Mouse (Mus musculus) MEL-GATA-1-ER (cell line): ENCODE results near the gene Sorbs1.
"Not testable (repeated sequence)": the region's sequence is repeated elsewhere in the genome, so short reads cannot be mapped to it uniquely, and the experiment has no call there.

Source experiments
- DNase-seq: peaks from one replicate; pipeline ENCODE4 v3.0.0-alpha.2; 2012; ENCODE audit warnings: low read depth; ENCODE audit errors: extremely low read depth

Sorbs1 gene

DNA sequence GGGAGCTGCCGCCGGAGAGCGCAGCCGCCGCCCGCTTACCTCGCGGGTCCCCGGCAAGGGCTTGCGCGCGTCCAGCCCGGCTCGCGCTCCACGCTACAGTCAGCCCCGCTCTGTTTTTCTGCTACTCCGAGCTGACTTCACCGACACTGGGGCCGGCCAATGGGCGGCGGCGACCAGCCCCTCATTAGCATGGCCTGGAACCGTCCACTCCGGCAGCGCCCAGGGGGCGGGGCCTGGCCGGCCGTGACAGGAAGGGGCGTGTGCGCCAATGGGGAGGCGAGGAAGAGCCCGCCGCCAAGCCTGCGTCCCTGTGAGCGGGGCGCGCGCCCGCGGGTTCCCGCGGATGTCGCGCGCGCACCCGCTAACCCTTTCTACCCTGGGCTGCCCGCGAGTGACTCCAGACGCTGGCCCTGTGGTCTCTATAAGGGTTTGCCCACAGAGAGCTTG is at the start of gene Sorbs1:
Gene Sorbs1 (minus strand): TSS at position 148 of the 447 bp plus-strand sequence.
- DNase-seq = peak; percentile 86

DNA sequence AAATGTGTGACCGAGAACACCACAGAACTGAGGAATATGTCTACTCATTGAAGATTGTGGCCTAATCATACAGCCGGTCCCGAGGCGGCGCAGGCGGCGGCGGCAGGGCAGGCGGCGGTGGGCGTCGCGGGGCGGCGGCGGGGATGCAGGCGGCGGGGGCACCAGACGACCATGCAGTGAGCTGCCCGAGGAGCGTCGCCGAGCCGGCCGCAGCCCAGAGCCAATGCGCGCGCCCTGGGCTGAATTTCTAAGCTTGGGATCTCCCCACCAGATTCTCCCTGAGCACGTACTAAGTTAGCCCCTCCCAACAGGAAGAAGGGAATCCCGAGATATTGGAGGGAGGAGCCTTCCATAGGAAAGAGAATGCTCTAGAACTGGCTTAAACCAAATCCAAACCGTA is 47.9 kb upstream of the Sorbs1 start:
- DNase-seq = not testable (repeated sequence)

DNA sequence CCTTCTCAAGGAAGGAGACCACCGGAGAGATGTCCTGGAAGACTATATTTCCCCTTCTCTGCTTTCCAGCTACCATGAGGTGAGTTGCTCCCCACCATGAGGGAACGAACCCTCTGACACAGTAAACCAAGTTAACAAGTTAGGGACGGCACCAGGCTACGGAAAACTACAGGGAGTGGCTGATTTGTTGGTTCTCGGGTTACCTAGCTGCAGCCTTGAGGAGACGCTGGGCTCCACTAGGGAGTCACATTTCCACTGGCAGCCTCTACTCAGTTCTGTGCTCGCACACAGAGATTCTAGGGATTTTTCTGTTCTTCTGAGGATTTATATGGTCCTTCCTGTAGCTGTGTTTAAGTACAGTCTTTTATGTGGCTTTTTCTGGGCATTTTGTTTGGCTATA is 42.5 kb upstream of the Sorbs1 start:
- no peak for DNase-seq

DNA sequence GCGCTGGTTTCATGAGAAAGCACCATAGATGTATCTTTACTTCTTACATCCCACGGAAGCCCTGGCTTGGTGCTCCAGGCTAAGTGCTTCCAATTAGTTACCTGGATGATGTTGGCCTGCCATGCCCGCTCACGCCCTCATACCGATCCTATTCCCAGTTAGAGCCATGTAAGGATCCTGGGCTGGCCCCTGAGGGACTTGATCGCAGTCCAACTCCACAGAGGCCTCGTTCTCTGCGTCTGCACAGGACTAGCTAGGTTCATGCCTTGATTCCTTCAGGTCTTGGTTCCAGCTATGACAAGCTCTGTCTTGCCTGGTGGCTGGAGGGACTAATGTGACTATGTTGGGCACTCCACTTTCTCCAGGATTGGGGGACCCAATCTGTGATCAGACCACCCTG is 41.6 kb upstream of the Sorbs1 start:
- DNase-seq = no peak

DNA sequence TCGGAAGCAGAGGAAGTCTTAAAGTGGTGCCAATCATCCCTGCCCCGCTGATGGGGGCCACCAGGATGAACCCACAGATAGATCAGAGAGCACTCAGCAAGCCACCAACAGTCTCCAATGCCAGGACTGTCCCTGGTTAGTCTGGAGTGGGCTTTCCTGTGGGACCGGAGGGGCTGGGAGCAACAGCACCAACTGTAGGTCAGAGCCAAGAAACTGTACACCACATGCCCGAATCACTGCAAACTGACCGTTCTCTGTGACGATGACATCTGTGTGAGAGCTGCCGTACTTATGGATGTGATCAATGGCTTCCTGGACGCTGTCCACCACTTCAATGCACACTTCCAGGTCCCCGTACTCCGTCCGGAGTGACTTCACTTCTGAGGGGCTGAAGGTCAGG is 40.8 kb upstream of the Sorbs1 start:
- no peak for DNase-seq

DNA sequence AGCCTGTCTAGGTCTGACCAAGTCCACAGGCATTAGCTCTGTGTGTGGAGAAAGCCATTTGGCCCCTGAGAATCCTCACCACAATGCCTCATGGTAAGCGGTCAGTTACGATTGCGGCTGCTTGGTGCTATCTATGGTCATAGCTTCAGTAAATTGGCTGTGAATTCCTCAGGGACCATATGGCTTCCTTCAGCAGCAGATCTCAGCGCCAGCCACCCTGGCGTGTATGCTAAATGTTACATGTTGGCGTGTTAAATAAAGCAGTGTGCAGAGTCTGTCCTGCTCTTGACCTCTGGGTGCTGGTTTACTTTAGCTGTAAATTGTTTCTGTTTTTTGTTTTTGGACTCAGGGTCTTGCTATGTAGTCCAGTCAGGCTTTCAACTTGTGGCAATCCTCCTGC is 40.3 kb upstream of the Sorbs1 start:
- no peak for DNase-seq

DNA sequence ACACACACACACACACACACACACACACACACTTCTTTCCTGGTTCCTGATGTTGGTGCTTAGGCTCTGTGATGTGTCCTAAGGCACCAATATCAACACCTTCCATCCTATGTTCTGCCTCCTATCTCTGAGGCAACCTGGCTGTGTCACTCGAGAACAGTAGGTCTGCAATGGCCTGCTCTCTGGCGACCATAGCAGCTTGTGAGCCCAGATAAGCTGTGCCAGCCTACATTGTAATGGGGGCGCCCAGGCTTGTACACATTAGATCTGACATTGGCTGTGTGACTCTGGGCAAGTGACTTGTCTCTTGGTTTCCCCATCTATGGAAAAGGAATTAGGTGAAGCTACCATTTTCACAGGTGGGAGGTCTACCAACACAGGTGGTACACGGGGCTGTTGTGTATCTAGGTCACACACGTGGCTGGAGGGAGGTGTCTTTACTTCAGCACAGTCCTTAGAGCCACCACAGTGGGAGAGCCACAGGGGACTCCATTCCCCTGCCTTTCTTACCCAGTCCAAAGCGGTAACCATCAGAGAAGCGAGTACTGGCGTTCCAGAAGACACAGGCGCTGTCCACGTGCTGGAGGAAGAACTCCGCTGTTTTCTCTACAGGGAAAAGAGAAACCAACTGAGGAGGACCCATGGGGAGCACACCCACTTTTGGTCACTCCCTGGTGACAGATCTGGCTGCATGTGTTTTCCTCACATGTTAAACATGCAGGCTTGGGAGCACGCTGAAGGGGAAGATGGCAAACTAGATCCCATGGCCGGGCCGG is 39.6 kb upstream of the Sorbs1 start:
- no peak for DNase-seq

DNA sequence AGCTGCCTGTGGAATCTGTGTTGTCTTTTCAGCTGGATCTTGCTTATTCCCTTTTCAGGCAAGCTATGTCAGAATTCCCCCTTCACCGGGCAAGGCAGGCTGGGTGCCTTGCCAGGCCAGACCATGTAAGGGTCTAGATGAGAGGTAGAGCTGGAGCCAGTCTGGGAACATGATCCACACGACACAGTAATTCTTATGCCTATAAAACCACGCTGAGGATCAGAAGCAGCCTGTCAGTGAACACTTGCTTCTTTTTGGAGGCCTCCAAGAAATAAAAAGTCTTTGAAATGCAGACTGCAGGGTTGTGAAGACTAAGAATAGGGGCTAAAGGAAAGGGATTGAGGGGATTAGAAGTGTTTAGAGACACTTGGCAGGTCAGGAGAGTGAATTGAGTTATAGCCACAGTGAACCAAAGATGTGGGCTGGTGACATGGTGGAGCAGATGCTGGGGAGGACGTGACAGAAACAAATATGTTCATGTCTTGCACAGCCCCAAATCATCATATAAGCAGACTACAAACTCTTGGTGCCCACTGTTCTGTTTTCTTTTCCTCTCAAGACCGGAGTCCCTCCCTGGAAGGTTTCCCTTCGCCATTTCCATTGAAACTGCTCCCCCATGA is 36.0 kb upstream of the Sorbs1 start:
- DNase-seq = no peak

DNA sequence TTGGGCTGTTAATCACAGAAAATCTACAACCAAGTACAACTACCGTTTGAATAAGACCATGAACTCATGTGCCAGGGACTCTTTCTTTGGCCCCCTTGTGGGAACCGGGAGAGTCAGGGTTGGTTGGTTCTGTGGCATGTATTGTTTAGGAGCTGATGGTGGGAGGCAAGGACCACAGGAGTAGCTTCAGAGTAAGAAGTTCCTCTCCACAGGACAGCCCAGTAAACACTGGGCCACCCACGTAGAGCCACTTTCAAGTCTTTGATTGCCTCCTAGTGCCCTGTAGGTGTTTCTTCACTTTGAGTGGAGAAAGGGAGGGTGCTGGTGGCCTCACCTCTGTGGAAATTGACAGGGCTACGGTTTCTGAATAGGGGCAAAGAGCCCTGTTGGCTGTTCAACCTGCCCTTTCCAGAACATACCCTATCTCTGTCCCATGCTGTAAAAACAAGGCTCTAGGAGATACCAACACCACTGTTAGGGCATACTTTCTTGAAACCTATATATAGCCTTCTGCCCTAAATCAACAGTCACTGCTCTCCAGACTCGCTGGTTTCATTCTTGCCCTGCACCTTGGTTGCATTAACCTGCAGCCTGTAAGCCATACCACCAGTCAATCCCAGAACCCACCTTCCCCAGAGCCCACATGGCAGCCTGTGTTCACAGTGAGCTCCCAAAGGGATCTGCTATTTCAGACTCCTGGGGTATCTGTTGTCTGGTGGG is 35.4 kb upstream of the Sorbs1 start:
- no peak for DNase-seq

DNA sequence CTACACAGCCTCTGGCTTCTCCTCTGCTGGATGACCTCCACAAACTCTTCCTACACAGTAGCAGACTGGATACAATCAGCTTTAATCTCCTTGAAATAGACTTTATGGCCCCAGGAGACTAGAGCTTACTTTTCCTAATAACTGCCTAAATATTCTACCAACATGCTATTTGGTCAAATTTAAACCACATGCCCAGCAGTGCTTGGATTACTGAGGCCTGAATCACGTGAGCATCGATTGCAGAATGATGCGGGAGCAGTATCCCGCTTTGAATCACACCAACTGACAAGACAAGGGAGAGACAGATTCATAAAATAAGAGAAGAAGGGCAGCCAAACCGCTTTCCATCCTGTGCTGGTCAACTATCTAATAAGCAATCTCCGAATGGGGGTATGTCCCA is 34.8 kb upstream of the Sorbs1 start:
- DNase-seq = no peak

DNA sequence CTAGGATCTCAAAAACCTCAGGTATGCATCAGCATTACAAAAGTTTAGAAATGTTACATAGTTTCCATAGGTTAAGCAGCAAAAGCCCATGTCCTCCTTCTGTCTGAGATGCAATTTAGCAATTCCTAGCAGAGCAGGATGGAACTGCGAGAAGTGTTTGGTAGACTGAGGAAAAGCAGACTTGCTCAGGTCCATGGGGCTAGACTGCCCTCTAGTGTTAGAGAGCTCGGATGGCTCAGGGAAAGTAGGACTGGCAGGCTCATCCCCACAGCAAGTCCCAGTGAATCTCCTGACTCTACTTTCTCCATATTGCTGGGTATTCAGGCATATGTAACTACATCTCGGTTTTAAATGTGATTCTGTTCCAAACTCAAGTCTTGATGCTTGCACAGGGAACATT is 31.3 kb upstream of the Sorbs1 start:
- peak; percentile 28 for DNase-seq

DNA sequence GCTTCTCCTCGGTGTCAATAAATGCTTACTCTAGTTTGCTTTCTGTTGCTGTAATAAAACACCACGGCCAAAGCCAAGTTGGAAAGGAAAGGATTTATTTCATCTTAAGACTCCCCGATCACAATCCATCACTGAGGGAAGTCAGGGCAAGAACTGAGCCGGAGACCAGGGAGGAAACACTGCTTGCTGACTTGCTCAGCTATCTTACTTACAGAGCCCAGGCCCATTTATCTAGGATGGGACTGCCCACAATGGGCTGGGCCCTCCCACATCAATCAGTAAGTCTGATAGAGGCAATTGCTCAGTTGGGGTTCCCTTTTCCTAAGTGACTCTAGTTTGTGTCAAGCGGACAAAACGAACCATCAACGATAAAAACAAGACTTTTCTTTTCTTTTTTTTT is 29.2 kb upstream of the Sorbs1 start:
- peak; percentile 49 for DNase-seq

DNA sequence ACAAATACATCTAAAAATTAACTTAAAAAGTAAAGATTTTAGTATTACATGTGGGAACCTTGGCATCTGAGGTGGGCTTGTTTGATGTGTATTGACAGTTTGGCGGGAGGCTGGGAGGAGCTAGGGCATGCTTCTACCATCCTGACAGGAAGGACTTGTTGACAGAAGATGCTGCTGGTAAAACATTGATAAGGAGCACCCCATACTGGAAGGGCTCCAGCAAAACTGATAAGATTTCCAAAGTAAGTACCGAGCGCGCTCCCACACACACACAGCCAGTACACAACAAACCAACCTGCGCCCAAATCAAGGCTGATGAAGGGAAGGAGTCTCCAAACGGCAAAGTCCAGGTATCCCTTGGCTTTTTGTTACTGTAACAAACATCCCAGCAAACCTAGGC is 22.9 kb upstream of the Sorbs1 start:
- peak; percentile 46 for DNase-seq

DNA sequence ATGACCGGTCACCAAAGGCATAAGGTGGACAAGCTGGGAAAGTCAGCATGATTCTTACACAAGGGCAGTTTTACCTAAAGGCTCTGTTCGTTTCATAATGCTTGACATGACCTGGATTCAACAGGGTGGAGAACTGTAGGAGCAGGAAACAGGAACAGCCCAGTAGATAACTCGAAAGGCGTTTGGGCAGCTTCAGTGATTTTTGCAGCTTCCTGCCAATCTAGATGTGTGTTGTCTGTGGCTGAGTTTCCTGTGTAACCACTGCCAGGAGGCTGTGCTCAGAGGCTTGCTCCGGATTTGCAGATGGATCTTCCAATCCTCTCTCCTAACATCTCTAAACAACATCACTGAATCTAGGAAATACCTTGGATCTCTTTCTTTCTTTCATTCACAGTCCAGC is 18.9 kb upstream of the Sorbs1 start:
- no peak for DNase-seq

DNA sequence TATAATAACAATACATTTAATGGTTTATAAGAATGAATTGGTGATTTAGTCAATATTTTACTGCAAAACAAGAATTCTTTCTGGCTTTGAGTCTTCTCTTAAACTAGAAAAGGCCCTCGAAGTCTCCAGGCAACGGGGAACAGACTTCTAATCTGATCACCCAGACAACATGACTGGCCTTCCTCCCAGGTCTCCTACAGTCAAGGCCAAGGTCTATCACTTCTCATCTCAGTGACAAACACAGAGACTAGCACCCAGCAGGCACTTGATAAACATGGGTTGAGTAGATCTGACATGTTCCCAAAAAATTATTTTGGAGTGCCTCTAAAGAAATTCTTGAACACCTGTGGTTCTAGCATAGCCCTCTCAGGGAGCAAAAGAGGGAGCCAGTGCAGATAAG is 16.7 kb upstream of the Sorbs1 start:
- no peak for DNase-seq

DNA sequence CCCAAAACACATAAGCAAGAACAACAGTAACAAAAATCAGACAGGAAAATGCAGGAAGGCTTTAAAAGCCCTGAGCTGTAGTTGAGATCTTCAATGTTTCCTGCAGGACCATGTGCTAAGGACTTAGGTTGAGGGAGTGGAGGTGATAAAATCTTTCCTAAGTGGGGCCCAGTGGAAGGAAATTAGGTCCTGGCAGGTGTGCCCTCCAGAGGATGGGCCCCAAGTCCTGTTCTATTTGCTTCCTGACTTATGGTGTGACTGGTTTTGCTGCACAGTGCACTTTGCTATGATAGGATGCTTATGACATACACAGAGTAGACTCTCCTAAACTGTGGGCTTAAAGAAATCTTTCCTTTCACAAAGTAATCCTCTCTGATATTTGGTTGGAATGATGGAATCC is 14.7 kb upstream of the Sorbs1 start:
- DNase-seq = no peak

DNA sequence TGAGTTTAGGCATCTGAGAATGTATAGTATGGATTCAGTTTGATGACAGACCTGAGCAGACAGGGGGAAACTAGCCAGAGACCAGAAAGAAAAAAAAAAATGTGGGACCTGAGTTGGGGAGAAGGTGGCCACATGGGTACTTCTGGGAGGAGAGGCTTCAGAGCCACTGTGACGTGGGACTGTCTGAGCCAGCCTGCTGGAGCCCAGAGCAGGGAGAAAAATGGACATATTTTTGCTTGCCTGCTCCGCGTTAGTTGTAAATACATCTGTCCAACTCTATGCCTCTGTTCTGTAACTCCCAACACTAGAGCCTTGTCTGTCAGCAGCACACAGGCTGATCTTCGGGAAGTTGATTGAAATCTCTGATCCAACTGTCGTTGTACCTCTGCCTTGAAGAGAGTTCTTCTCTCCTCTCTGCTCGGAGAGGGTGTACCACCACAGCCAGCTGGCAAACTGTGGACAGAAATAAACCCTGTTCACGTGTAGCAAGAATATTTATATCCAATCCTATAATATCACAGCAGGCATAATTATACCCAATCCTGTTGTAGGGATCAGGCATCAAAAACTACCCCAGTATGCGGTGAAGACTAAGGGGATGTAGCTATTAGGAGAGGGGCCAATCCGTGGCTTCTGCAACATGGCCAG is 12.9 kb upstream of the Sorbs1 start:
- DNase-seq = no peak

DNA sequence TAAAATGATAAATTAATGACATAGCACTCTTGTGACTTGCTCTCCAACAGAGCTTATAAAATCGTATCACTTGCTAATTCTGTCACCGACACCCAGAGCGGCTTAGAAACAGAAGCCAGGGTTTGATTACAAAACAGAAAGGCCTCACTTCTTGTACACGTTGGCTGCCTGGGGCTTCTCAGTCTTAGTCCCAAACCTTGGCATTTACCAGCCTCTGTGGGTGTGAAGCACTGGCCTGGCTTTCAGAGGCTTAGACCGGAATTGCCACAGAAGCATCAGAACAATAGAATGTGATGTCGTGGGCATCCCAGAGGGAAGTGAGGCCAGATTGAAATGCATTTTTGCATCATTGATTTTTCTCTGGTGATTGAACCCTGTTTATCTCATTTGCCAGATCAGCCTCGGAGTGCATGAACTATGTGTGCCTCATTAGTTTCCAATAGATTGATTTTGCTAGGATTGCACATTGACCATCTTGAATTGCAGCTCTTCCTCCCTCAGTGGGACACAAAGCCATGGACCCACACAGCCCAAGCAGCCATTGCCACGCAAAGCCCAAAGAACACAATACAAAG is 9.9 kb upstream of the Sorbs1 start:
- no peak for DNase-seq

DNA sequence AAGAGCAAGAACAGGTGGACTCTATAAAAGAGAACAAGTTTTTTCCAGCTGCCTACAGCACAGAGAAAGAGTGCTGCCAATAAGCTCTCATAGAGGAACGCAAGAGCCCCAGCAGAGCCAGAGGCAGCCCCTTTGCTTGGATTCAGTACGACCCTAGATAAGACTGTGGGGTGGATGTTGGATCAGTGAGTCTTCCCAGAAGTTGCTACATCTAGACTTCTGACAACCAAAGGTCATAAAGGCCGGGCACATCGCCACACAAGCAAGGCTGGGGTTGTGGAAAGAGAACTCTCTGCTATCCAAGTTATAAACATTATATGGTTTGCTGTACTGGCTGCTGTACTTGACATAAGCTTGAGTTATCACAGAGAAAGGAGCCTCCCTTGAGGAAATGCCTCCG is 6.8 kb upstream of the Sorbs1 start:
- DNase-seq = no peak

DNA sequence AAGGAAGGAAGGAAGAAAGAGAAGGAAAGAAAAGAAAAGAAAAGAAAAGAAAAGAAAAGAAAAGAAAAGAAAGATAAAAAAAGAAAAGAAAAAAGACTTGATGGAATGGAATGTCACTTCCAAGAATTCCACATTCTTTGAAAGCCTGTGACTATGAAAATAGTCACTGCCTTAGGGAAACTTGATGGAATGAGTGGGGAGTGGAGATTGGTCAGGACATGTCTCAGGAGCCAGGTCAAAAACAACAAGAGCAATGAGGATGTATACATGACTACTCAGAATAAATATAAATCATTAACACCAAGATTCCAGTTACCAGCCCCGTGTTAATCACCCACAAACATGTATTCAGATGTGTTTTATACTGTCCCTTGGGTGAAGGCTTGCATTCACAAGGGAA is 5.1 kb upstream of the Sorbs1 start:
- no peak for DNase-seq

DNA sequence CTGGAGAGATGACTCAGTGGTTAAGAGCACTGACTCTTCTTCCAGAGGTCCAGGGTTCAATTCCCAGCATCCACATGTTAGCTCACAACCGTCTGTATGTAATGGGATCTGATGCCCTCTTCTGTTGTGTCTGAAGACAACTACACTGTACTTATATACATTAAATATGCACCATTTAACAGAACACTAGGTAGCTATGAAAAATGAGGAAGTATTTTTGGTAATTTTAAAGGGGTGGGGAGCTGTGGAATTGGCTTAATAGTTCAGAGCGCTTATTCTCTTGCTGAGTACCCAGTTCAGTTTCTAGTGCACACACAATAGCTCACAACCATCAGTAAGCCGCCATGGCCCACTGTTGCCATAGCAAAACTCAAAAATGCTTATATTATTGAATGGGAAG is 2.0 kb upstream of the Sorbs1 start:
- peak; percentile 28 for DNase-seq

DNA sequence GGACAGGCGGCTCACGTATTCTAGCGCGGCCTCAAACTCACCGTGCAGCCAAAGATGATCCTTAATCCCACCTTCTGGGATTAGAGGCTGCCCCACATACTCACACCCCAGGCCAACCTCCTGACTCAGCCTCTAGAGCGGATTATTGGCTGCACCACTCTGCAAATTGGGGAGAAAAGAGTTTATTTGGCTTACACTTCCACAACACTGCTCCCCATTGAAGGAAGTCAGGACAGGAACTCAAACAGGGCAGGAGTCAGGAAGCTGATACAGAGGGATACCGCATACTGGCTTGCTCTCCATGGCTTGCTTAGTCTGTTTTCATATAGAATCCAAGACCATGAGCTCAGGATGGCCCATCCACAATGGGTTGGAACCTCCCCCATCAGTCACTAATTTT is 797 bp upstream of the Sorbs1 start:
- no peak for DNase-seq
